Mouse (Mus musculus) Patski (cell line): ENCODE results near the gene Tgfbr3. TPM values are rescaled to one million over a fixed set of nuclear protein-coding genes. Genes with fewer than 3 reads are reported as not detected.
A peak's percentile ranks its signal among the peaks of the same experiment; 100 is the strongest.

ENCODE experiments used
- ATAC-seq: fragments of 100-300 bp; one replicate; pipeline ENCODE4 v1.8.0; 2021
- CTCF ChIA-PET: fragments of 350-600 bp; sonication (Branson Sonifier 250); formaldehyde crosslinking; loops from one replicate; lab custom pipeline; 2022; ENCODE audit warnings: inconsistent platforms; lab: Charles Lee
- POLR2A ChIA-PET: fragments of 350-600 bp; sonication (Branson Sonifier 250); formaldehyde crosslinking; loops from one replicate; lab custom pipeline; 2022; ENCODE audit warnings: antibody characterized with exemption, inconsistent platforms; lab: Charles Lee
- DNase-seq: peaks from one replicate; pipeline ENCODE4 v3.0.0-alpha.2; 2011; ENCODE audit warnings: low read depth, low spot score
- H3K27me3 ChIP-seq: fragments of 371-371 bp; one replicate; pipeline ENCODE4 v1.5.1; 2021
- CTCF ChIP-seq: fragments of 100-300 bp; IDR thresholded peaks from one replicate; pipeline ENCODE4 v1.5.1; 2021
- in situ Hi-C: fragments of 300-500 bp; cut with MboI; formaldehyde crosslinking; loops from 3 replicates; pipeline ENCODE4 v1.11.1; 2018; ENCODE audit warnings: low pct_unique_long_range_greater_than_20kb, mixed read lengths
- polyA plus RNA-seq: library from polyadenylated mRNA; unstranded; gene quantifications from one replicate; pipeline ENCODE4 v1.2.3, GENCODE M21; 2021

The Tgfbr3 gene
- polyA plus RNA-seq, 1 experiment from 2014 or later, result 35.6 TPM

DNA sequence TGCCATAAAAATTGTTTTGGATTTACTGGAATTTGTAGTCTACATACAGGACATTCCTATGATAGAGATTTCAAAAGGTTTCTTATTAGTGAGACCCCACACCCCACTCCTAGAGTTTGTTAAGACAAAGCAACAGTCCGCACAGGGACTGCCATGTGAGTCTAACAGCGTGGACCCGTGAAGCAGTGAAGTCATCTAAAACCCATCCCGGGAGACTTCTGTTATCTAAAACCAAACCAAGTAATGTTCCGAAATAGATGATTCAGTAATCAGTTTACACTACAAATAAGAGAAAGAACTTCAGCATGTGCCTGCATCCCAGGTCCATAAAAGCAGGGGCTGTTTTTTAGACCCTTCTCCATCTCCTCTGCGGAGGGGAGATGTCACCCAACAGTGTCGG, 106.7 kb downstream of the Tgfbr3 start:
- H3K27me3 ChIP-seq, result no peaks in the 10 kb centered on the region
- CTCF ChIA-PET, result no interaction called here
- DNase-seq, result no peak
- TF ChIP-seq CTCF, result no peak
- POLR2A ChIA-PET, result no interaction called here
- no peak for ATAC-seq
- in situ Hi-C loops, result no loop called here

DNA sequence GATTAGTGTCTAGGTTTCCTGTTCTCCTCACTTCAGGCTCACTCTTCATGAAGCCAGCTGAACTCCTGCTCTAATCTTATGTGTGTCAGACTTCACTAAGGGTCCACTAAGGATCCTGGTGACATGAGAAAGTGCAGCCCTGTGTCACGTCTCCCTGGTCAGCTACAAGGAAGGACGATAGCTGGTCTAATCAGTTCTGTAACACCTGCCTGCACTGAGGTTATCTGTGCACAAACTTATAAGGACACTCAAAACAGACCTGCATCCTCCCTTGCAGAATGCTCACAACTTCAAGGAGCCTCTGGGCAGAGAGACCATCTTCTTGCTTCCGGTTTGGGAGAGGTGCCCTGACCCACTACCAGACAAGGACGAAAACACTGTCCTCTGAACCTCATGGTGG, 107.6 kb downstream of the Tgfbr3 start:
- DNase-seq (no peak), ATAC-seq (no peak)
- POLR2A ChIA-PET, result no interaction called here
- in situ Hi-C loops, result no loop called here
- no peaks in the 10 kb centered on the region for H3K27me3 ChIP-seq
- CTCF ChIA-PET, result no interaction called here
- TF ChIP-seq CTCF, result no peak

DNA sequence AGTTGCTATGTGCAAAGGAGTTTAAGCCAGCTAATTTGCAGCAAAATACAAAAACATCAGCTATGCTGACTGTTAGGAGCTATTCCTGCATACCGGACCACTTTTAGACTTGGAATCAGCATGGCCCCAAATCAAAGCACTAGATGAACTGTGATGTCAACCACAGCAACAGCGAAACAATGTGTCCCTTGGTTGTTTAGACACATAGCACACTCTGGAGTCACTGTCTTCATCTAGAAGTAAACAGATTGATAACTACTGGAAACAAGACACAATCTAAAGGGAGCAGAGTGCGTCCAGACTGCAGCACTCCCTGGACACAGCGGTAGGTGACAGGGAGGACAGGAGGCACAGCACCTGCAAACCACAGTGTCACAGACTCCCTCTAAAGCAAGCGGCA, 110.2 kb downstream of the Tgfbr3 start:
- CTCF ChIA-PET, result interaction anchor here (1.1 to 2.0 kb wide), 5 partner anchors 10 to 107 kb away, joined by 3 to 5 read pairs (median 4); no protein-coding TSS in a partner anchor
- in situ Hi-C loops, result no loop called here

DNA sequence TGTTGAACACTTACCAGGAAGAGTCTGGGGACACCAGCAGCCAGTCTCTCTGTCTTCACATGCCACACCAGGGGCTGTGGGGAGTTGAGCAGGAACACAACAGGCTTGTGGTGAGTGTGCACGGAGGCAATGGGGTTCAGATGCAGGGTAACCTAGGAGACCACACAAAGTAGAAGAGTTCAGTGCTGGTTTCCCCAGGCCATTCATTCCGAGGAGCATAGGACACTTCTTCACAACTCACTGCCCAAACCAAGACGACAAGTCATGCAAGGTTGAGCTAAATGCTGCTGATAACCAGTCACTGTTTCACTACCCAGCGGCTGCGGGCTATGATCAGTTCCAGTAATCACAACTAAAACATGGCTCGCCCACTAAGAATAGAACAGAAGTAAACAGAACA, 111.6 kb downstream of the Tgfbr3 start:
- in situ Hi-C loops, result no loop called here
- peak; percentile 41 for DNase-seq
- TF ChIP-seq CTCF, result no peak
- ChIA-PET CTCF (interaction anchor here (1.2 to 2.0 kb wide), 5 partner anchors 10 to 109 kb away, joined by 4 to 6 read pairs (median 5); no protein-coding TSS in a partner anchor), POLR2A (interaction anchor here (1.2 kb wide), 1 partner anchor 18 kb away, joined by 5 read pairs; no protein-coding TSS in a partner anchor)
- ATAC-seq, result peak; percentile 75
- H3K27me3 ChIP-seq, result no peaks in the 10 kb centered on the region

More for the DNA sequence above, 110.2 kb downstream of the Tgfbr3 start:
- no peak for TF ChIP-seq CTCF
- ATAC-seq, result no peak
- POLR2A ChIA-PET, result interaction anchor here (1.2 kb wide), 1 partner anchor 16 kb away, joined by 5 read pairs; no protein-coding TSS in a partner anchor
- no peak for DNase-seq
- H3K27me3 ChIP-seq, result no peaks in the 10 kb centered on the region

DNA sequence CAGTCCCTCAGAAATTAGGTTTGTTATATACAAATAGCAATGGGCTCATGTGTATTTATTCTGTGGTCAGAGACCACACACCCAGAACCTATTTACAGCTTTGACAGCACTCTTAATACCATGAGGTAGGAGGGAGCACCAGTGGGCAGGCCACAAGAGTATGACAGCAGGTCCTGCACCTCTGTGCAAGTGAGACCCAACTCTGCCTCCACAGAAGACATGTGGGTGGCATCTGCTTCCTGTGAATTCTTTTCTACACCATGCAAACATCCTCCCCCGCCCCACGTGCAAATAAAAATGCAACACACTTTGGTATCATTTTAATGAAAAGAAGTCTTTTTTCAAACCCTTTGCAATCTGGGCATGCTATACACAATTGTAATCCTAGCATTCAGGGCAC, 112.2 kb downstream of the Tgfbr3 start:
- ATAC-seq (no peak), DNase-seq (no peak)
- in situ Hi-C loops, result no loop called here
- no peaks in the 10 kb centered on the region for H3K27me3 ChIP-seq
- CTCF ChIA-PET, result interaction anchor here (1.2 to 1.8 kb wide), 3 partner anchors 9 to 76 kb away, joined by 4 to 6 read pairs (median 5); no protein-coding TSS in a partner anchor
- POLR2A ChIA-PET, result no interaction called here
- no peak for TF ChIP-seq CTCF

DNA sequence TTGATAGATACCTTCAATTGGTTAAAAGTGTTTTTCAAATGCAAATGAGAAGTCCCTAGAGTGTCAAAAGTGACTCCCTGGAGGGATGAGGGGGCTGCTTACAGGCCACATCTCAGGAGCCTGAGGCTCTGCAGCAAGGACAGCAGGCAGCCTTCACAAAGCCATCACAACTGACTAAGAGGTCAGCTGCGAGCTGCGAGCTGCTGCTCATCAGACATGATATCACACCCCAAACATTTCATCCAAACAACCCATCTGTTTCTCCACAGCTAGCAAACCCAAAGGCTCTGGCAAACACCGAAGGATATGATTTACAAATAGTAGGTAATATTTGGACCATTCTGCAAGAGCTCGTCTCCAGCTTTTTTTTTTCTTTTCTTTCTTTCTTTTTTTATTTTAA, 112.6 kb downstream of the Tgfbr3 start:
- in situ Hi-C loops, result no loop called here
- ATAC-seq (no peak), DNase-seq (no peak)
- ChIA-PET CTCF (interaction anchor here (1.8 kb wide), 1 partner anchor 10 kb away, joined by 6 read pairs; no protein-coding TSS in a partner anchor), POLR2A (no interaction called here)
- TF ChIP-seq CTCF, result no peak
- no peaks in the 10 kb centered on the region for H3K27me3 ChIP-seq

DNA sequence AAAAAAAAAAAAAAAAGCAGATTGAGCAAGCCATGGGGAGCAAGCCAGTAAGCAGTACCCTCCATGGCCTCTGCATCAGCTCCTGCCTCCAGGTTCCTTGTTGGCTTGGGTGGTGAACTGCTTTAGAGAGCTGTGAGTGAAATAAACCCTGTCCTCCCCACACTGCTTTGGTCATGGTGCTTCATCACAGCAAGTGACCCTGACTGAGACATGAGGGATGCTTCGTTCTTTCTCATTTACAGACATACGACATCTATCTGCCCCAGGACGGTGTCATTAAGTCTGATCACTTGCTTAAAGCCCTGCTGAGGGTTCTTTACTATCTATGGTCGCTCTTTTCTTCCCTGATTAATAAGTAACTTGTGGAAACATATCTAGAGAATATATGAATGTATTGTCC, 113.2 kb downstream of the Tgfbr3 start:
- POLR2A ChIA-PET, result no interaction called here
- H3K27me3 ChIP-seq, result no peaks in the 10 kb centered on the region
- in situ Hi-C loops, result no loop called here
- CTCF ChIA-PET, result no interaction called here
- no peak for ATAC-seq
- no peak for TF ChIP-seq CTCF
- no peak for DNase-seq

DNA sequence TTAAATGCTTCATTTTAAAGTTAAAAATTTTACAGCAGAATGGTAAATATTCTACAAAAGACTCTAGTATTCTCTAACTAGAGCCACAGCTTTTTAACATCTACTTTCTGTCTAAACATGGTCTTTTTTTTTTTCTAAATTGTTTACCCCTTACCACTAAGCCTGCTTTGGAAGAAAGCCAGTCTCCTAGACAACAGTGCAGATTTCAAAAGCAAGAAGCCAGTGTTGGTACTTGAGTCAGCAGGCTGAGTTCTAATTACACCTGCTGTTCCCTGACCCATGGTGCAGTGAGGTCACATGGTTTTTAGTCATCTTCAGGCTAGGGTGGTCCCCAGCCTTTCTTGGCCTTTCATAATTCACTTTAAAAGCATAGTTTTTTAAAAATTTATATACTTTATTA, 115.2 kb downstream of the Tgfbr3 start:
- peak; percentile 83 for DNase-seq
- ChIA-PET POLR2A (interaction anchor here (0.6 kb wide), 2 partner anchors 18 to 98 kb away, joined by 3 to 6 read pairs; no protein-coding TSS in a partner anchor), CTCF (interaction anchor here (1.1 kb wide), 1 partner anchor 23 kb away, joined by 3 read pairs; no protein-coding TSS in a partner anchor)
- no peaks in the 10 kb centered on the region for H3K27me3 ChIP-seq
- ATAC-seq, result no peak
- in situ Hi-C loops, result no loop called here
- TF ChIP-seq CTCF, result no peak

DNA sequence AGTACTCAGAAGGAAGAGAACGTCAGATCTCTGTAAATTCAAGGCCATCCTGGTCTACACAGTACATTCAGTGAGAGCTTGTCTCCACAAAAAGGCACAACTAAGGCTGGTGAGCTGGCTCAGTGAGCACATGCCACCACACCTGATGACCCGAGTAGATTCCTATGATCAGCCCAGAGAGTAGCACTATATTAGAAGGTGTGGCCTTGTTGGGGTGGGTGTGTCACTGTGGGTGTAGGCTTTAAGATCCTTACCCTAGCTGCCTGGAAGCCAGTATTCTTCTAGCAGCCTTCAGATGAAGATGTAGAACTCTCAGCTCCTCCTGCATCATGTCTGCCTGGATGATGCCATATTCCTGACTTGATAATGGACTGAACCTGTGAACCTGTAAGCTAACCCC, 115.9 kb downstream of the Tgfbr3 start:
- in situ Hi-C loops, result no loop called here
- H3K27me3 ChIP-seq, result no peaks in the 10 kb centered on the region
- ATAC-seq, result no peak
- DNase-seq, result no peak
- no peak for TF ChIP-seq CTCF
- ChIA-PET POLR2A (interaction anchor here (0.6 kb wide), 2 partner anchors 18 to 99 kb away, joined by 3 to 6 read pairs; no protein-coding TSS in a partner anchor), CTCF (interaction anchor here (0.7 to 1.1 kb wide), 2 partner anchors 22 to 182 kb away, joined by 3 read pairs; no protein-coding TSS in a partner anchor)

DNA sequence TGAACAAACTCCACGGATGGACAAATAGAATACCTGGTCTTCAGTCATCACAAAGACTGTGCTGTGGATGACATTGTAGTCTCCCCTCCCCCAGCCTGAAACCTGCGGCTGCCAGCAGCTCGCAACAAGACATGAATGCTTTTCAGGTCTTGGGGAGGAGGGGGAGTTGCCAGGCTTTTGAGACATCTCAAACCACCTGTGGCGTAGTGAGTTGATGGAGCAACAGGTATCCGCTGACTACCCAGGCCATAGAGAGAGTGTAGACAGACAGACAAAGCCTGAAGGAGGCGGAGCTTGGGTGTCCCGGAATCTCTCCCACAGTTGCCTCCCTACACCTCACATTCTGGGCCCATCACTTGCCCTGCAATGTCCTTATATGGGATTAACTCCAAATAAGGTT, 117.6 kb downstream of the Tgfbr3 start:
- DNase-seq, result no peak
- H3K27me3 ChIP-seq, result no peaks in the 10 kb centered on the region
- POLR2A ChIA-PET, result no interaction called here
- in situ Hi-C loops, result no loop called here
- TF ChIP-seq CTCF, result no peak
- CTCF ChIA-PET, result no interaction called here
- no peak for ATAC-seq

DNA sequence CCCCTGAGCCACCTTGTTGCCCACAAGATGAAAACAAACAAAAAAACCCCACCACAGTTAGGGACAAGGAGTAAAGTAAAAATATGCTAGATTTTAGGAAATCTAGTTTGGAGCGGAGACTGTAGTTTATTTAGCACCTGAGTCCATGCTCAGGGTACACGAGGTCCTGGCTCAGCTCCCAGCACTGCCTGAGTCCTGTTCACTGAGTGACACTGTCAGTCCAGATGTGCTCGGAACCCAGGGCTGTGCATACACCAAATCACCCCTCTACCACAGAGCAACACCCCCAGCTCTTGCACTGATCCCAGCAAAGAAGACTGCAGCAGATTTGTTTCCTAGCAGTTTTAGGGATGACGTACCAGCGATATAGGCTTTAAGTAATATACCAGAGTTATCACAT, 119.6 kb downstream of the Tgfbr3 start:
- DNase-seq (no peak), ATAC-seq (no peak)
- in situ Hi-C loops, result loop anchor here (5.0 kb wide), 1 partner anchor 98 kb away; no protein-coding TSS in a partner anchor
- TF ChIP-seq CTCF, result no peak
- H3K27me3 ChIP-seq, result no peaks in the 10 kb centered on the region
- CTCF ChIA-PET, result interaction anchor here (1.3 kb wide), 2 partner anchors 42 to 98 kb away, joined by 3 read pairs; no protein-coding TSS in a partner anchor
- POLR2A ChIA-PET, result no interaction called here
